Mouse (Mus musculus) liver, adult 2 months (tissue): ENCODE data around the gene Cacng2. TPM values are rescaled to one million over a fixed set of nuclear protein-coding genes. Genes with fewer than 3 reads are reported as not detected.

Experiments
- DNase-seq: peaks from one replicate; pipeline ENCODE4 v3.0.0-alpha.2; 2011; ENCODE audit warnings: low read depth, low spot score; ENCODE audit errors: extremely low read depth
- H3K27ac ChIP-seq: fragments of 200-500 bp; replicated peaks from 2 replicates; pipeline ENCODE4 v1.5.1; 2012; ENCODE audit warnings: low read depth, mild to moderate bottlenecking, control low read depth, inconsistent platforms, low read length; ENCODE audit not compliant: insufficient read depth
- H3K27me3 ChIP-seq: fragments of 200-500 bp; 2 replicates; pipeline ENCODE4 v1.6.1; 2012; ENCODE audit warnings: mild to moderate bottlenecking, moderate library complexity, low read length, inconsistent platforms; ENCODE audit not compliant: control insufficient read depth, insufficient read depth
- H3K36me3 ChIP-seq: fragments of 200-500 bp; 2 replicates; pipeline ENCODE4 v1.6.1; 2012; ENCODE audit warnings: low read length, inconsistent platforms; ENCODE audit not compliant: control insufficient read depth, insufficient read depth
- H3K4me1 ChIP-seq: fragments of 200-500 bp; 2 replicates; pipeline ENCODE4 v1.6.1; 2011; ENCODE audit warnings: low read length; ENCODE audit not compliant: control insufficient read depth, insufficient read depth
- H3K4me3 ChIP-seq: fragments of 200-500 bp; 2 replicates; pipeline ENCODE4 v1.5.1; 2011; ENCODE audit warnings: low read depth, mild to moderate bottlenecking, control low read depth, low read length, moderate library complexity; ENCODE audit not compliant: insufficient read depth
- H3K79me2 ChIP-seq: fragments of 200-500 bp; 2 replicates; pipeline ENCODE4 v1.6.1; 2012; ENCODE audit warnings: inconsistent platforms, mild to moderate bottlenecking, low read length, moderate library complexity; ENCODE audit not compliant: control insufficient read depth, insufficient read depth
- H3K9ac ChIP-seq: fragments of 200-500 bp; 2 replicates; pipeline ENCODE4 v1.6.1; 2012; ENCODE audit warnings: low read depth, mild to moderate bottlenecking, control low read depth, inconsistent platforms, low read length
- CTCF ChIP-seq: fragments of 200-500 bp; IDR thresholded peaks from 2 replicates; pipeline ENCODE4 v1.5.1; 2011; ENCODE audit warnings: low read depth, low read length, control low read depth
- POLR2A ChIP-seq: fragments of 200-500 bp; IDR thresholded peaks from 2 replicates; pipeline ENCODE4 v1.6.1; 2011; ENCODE audit warnings: low read length, control low read depth; ENCODE audit not compliant: insufficient read depth; ENCODE audit errors: extremely low read depth
- WGBS: fragments of 180-500 bp; shearing (Covaris S2); methylation state at CpG from one replicate; pipeline ENCODE4 v1.1.7; 2018; 5-methylcytosine and 5-hydroxymethylcytosine counted together
- polyA plus RNA-seq: library from polyadenylated mRNA; depleted of rRNA; stranded (reverse); fragments of >200 nt; gene quantifications from 2 replicates; pipeline ENCODE4 v1.2.3, GENCODE M21; 2012
- total RNA-seq: library from RNA; depleted of rRNA; stranded (reverse); fragments of >200 nt; gene quantifications from 2 replicates; pipeline ENCODE4 v1.2.3, GENCODE M21; 2014

The Cacng2 gene
- total and polyA plus RNA-seq, 2 experiments = not detected

- DNase-seq = no peak
- H3K27me3 ChIP-seq = no peaks in the 10 kb centered on the region; the same call in 1 of the 2 replicates
- TF ChIP-seq CTCF = no peak
- no peak for TF ChIP-seq POLR2A
- WGBS = 62% methylated on average over 2 of the region's 2 CpGs
- H3K79me2 ChIP-seq = no peaks in the 10 kb centered on the region
- H3K4me3 ChIP-seq = no peak overlapping the region
- no peaks in the 10 kb centered on the region for H3K36me3 ChIP-seq
- no peak overlapping the region for H3K27ac ChIP-seq
- no peaks in the 10 kb centered on the region for H3K4me1 ChIP-seq
- no peak overlapping the region for H3K9ac ChIP-seq
Observed at GRCm38 (mm10) chr15:78049933-78050332, 69.9 kb downstream of the Cacng2 start.

GRCm38 (mm10) chr15:78045842-78046241 lies 74.0 kb downstream of the Cacng2 start:
- Histone ChIP-seq H3K4me1 (no peaks in the 10 kb centered on the region), H3K9ac (no peak overlapping the region), H3K79me2 (no peaks in the 10 kb centered on the region), H3K27me3 (no peaks in the 10 kb centered on the region; the same call in 1 of the 2 replicates), H3K36me3 (no peaks in the 10 kb centered on the region), H3K27ac (no peak overlapping the region), H3K4me3 (no peak overlapping the region)
- TF ChIP-seq CTCF (no peak), POLR2A (no peak)
- 67% methylated on average over 7 of the region's 7 CpGs for WGBS
- no peak for DNase-seq

DNA sequence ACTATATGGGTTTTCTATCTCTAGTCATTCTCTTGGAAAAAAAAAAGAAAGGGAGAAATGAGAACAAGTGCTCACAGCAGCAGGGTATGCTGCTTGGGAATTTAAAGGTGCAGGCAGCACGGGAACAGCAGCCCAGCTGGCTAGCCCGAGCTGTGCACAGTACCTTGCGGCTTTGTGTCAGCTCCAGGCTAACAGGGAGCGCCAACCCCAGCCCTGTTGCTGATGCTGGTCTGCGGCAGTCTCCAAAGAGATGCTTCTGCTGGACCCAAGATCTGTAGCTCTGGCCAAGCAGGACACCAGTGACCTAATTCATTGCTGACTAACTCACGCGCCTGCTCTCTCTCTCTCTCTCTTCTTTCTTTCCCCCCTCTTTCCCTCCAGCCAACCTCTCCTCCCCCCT lies 74.5 kb downstream of the Cacng2 start:
- TF ChIP-seq POLR2A (no peak), CTCF (no peak)
- Histone ChIP-seq H3K27ac (no peak overlapping the region), H3K27me3 (no peaks in the 10 kb centered on the region; the same call in 1 of the 2 replicates), H3K79me2 (no peaks in the 10 kb centered on the region), H3K9ac (no peak overlapping the region), H3K36me3 (no peaks in the 10 kb centered on the region), H3K4me1 (no peaks in the 10 kb centered on the region), H3K4me3 (no peak overlapping the region)
- 68% methylated on average over 7 of the region's 7 CpGs for WGBS
- DNase-seq = no peak

DNA sequence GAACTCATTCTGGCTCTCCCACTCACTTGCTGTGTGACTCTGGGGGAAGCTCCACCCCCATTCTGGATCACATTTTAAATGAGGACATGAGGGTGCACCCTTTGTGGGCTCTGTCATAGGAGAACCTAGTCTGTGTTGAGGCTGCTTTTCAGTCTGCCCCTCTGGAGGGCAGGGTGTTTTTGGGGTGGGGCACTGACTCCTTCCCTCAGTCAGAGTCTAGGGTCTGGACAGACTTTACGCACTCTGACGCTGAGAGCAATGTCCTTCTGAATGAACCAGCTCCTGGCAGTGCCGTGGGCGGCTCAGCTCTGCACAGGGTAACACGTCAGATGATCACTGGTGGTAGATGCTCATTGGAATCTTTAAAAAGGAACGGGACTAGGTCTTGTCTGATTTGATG lies 75.0 kb downstream of the Cacng2 start:
- no peak for TF ChIP-seq POLR2A
- TF ChIP-seq CTCF = no peak
- no peak for DNase-seq
- Histone ChIP-seq H3K4me3 (no peak overlapping the region), H3K4me1 (no peaks in the 10 kb centered on the region), H3K36me3 (no peaks in the 10 kb centered on the region), H3K27me3 (no peaks in the 10 kb centered on the region; the same call in 1 of the 2 replicates), H3K9ac (no peak overlapping the region), H3K27ac (no peak overlapping the region), H3K79me2 (no peaks in the 10 kb centered on the region)
- 75% methylated on average over 6 of the region's 6 CpGs for WGBS

- Histone ChIP-seq H3K27ac (no peak overlapping the region), H3K9ac (no peak overlapping the region), H3K4me1 (no peaks in the 10 kb centered on the region), H3K79me2 (no peaks in the 10 kb centered on the region), H3K36me3 (no peaks in the 10 kb centered on the region), H3K27me3 (no peaks in the 10 kb centered on the region; the same call in 1 of the 2 replicates), H3K4me3 (no peak overlapping the region)
- DNase-seq = no peak
- TF ChIP-seq CTCF (no peak), POLR2A (no peak)
- 83% methylated on average over 8 of the region's 8 CpGs for WGBS
Observed at GRCm38 (mm10) chr15:78042706-78043105, 77.1 kb downstream of the Cacng2 start.

- no peaks in the 10 kb centered on the region for H3K79me2 ChIP-seq
- no peak overlapping the region for H3K9ac ChIP-seq
- TF ChIP-seq CTCF = no peak
- TF ChIP-seq POLR2A = no peak
- 81% methylated on average over 10 of the region's 10 CpGs for WGBS
- H3K4me3 ChIP-seq = no peak overlapping the region
- no peak overlapping the region for H3K27ac ChIP-seq
- H3K4me1 ChIP-seq = no peaks in the 10 kb centered on the region
- H3K36me3 ChIP-seq = no peaks in the 10 kb centered on the region
- H3K27me3 ChIP-seq = no peaks in the 10 kb centered on the region
- DNase-seq = no peak
Observed at GRCm38 (mm10) chr15:78037626-78038025, 82.2 kb downstream of the Cacng2 start.
